Mouse (Mus musculus) cerebellum, adult 2 months (tissue): ENCODE measurements around the gene Dpp6.

Source experiments
- CTCF ChIP-seq: fragments of 200-500 bp; IDR thresholded peaks from 2 replicates; pipeline ENCODE4 v1.5.1; 2011; ENCODE audit warnings: low read depth, mild to moderate bottlenecking, control low read depth, low read length, moderate library complexity, borderline replicate concordance; ENCODE audit not compliant: insufficient read depth
- POLR2A ChIP-seq: fragments of 200-500 bp; IDR thresholded peaks from 2 replicates; pipeline ENCODE4 v1.6.1; 2011; ENCODE audit warnings: low read length, control low read depth, borderline replicate concordance; ENCODE audit not compliant: insufficient read depth

- no peak for TF ChIP-seq CTCF
- TF ChIP-seq POLR2A: no peak
Measured at GRCm38 (mm10) chr5:27278120-27278645, 461.2 kb downstream of the Dpp6 start.
